Mouse (Mus musculus) cerebellum, adult 2 months (tissue): Measurements from ENCODE around the gene Spty2d1. TPM values are rescaled to one million over a fixed set of nuclear protein-coding genes. Genes with fewer than 3 reads are reported as not detected.

Experiments
- DNase-seq, 2 experiments: peaks; one replicate each; pipeline ENCODE4 v3.0.0; 2021
- H3K27ac ChIP-seq: fragments of 200-500 bp; 2 replicates; pipeline ENCODE4 v1.5.1; 2012; ENCODE audit warnings: low read length, control low read depth, inconsistent platforms; ENCODE audit not compliant: insufficient read depth
- H3K27me3 ChIP-seq: fragments of 200-500 bp; 2 replicates; pipeline ENCODE4 v1.6.1; 2012; ENCODE audit warnings: inconsistent platforms, mild to moderate bottlenecking, low read length, moderate library complexity; ENCODE audit not compliant: control insufficient read depth, insufficient read depth
- H3K4me1 ChIP-seq: fragments of 200-500 bp; 2 replicates; pipeline ENCODE4 v1.6.1; 2011; ENCODE audit warnings: low read length; ENCODE audit not compliant: control insufficient read depth, insufficient read depth
- H3K4me3 ChIP-seq: fragments of 200-500 bp; replicated peaks from 2 replicates; pipeline ENCODE3; 2011; ENCODE audit warnings: mild to moderate bottlenecking, low read depth, low read length, control low read depth; ENCODE audit not compliant: insufficient read depth
- CTCF ChIP-seq: fragments of 200-500 bp; IDR thresholded peaks from 2 replicates; pipeline ENCODE4 v1.5.1; 2011; ENCODE audit warnings: low read depth, mild to moderate bottlenecking, control low read depth, low read length, moderate library complexity, borderline replicate concordance; ENCODE audit not compliant: insufficient read depth
- POLR2A ChIP-seq: fragments of 200-500 bp; IDR thresholded peaks from 2 replicates; pipeline ENCODE4 v1.6.1; 2011; ENCODE audit warnings: low read length, control low read depth, borderline replicate concordance; ENCODE audit not compliant: insufficient read depth
- WGBS: fragments of 180-500 bp; shearing (Covaris S2); methylation state at CpG from one replicate; pipeline ENCODE4 v1.1.7; 2018; 5-methylcytosine and 5-hydroxymethylcytosine counted together
- polyA plus RNA-seq: library from polyadenylated mRNA; depleted of rRNA; stranded (reverse); fragments of >200 nt; gene quantifications from 2 replicates; pipeline ENCODE4 v1.2.3, GENCODE M21; 2012

Spty2d1 gene
- polyA plus RNA-seq, 1 experiment = 11.2 TPM

DNA sequence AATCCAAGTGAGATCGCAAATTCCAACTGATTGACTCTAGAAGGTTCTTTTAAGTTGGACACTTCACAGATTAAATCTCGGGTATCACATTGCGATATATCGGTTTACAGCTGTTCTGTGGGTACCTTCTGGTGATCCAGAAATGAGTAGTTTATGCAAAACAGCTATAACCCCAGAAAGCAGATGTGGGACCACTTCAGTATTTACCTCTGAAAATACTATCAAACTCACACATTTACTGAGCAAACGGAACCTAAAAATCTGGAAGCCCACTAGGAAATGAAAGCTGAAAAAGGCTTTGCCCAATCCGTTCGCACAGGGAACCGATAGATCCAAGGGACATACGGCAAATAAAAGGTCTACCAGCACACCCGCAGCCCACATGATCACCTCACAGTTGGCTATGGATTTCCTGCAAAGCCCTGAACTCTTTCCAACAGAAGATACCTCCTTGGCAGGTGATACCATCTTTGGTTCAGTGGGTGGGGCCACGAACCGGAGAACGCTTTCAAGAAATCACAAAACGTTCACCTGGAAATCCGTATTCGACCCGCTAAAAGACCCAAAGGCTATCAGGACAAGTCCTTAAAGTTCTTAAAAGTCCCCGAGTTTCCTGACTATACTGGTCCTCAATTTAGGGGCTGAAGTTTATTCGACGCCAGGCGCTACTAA, 966 bp downstream of the Spty2d1 start:
- peak; percentile 35 to 51 for DNase-seq
- TF ChIP-seq POLR2A (no peak), CTCF (no peak)
- H3K27ac ChIP-seq = peak overlapping the region; percentile 70; the same call in 1 of the 2 replicates
- H3K4me3 ChIP-seq = peak overlapping the region; percentile 86
- peaks cover 5% of the 10 kb centered on the region for H3K4me1 ChIP-seq
- H3K27me3 ChIP-seq = no peaks in the 10 kb centered on the region
- WGBS = 6% methylated on average over 21 of the region's 21 CpGs

DNA sequence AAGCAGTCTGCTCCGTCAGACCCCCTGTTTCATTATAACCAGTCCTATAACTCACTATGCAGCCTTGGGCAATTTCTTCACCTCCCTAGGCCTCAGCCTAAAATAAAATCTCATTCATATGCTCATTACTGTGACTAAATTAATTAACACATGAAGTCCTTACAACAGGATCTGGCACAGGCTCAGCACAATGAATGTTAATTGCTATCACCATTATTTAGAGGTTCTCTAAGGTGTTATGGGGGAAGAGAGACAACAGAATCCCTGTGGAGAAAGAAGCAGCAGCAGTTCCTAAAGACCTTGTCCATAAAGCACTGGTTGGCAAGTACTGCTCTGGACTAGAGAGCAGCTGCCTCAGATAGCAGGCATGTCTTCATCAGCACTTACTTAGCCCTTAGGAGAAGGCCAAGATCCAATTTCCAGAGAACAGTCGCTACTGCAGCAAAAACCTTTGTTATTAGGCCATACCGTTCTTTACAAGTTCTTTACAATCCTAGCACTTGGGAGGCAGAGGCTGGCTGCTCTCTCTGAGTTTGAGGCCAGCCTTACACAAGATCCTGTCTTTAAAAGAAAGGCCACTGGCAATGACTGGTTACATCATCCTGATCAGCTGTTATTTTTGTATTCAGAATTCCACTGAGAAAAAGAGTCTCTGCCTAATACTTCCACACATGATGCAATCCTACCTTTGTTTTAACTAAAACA, 4.6 kb downstream of the Spty2d1 start:
- no peak overlapping the region for H3K4me3 ChIP-seq
- no peaks in the 10 kb centered on the region for H3K27me3 ChIP-seq
- no peak overlapping the region for H3K27ac ChIP-seq
- WGBS = 27% methylated on average over 3 of the region's 3 CpGs
- no peak for DNase-seq
- TF ChIP-seq POLR2A (no peak), CTCF (no peak)
- H3K4me1 ChIP-seq = peaks cover 11% of the 10 kb centered on the region

GRCm38 (mm10) chr7:47001900-47002275, 6.3 kb downstream of the Spty2d1 start:
- H3K27me3 ChIP-seq = no peaks in the 10 kb centered on the region
- DNase-seq = no peak
- H3K27ac ChIP-seq = no peak overlapping the region
- 53% methylated on average over 4 of the region's 4 CpGs for WGBS
- peaks cover 28% of the 10 kb centered on the region for H3K4me1 ChIP-seq
- H3K4me3 ChIP-seq = no peak overlapping the region
- TF ChIP-seq CTCF (no peak), POLR2A (no peak)

DNA sequence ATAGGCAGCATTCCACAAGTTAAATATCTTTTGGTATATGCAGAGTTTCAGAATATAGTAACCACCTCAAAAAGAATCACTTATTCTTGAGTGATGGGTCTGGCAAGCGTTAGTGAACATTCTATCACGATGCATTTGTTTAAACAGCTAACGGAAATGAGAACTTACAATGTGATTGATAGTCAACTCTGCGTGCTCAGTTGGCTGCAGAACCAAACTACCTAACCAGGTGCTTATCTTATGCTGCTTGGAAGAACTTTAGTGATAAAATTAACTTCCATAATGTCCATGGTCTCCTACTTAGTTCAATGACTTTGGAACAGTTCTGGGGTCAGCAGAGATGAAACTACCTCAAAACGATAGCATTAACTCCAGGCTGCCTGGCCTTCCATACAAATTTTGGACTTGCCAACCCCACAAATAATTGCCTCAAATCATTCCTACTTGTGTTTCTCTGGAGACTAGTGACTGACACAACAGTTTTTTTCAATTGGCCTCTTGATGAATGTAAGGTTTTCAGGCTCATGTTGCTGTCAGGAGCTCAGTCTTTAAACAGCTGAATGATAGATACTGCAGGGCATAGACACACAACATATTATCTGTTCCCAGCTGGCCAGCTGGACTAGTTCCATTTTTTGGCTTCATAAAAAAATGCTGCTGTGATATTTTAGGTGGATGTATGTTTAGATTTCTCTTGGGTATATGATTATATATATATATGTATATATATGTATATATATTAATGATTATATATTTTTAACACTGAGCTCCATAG, 6.9 kb downstream of the Spty2d1 start:
- H3K4me1 ChIP-seq = peaks cover 30% of the 10 kb centered on the region
- TF ChIP-seq POLR2A (no peak), CTCF (no peak)
- 59% methylated on average over 5 of the region's 5 CpGs for WGBS
- no peak overlapping the region for H3K27ac ChIP-seq
- H3K4me3 ChIP-seq = no peak overlapping the region
- no peaks in the 10 kb centered on the region for H3K27me3 ChIP-seq
- DNase-seq = no peak

GRCm38 (mm10) chr7:47000644-47000983, 7.6 kb downstream of the Spty2d1 start:
- Histone ChIP-seq H3K27me3 (no peaks in the 10 kb centered on the region), H3K4me1 (peaks cover 29% of the 10 kb centered on the region), H3K27ac (no peak overlapping the region), H3K4me3 (no peak overlapping the region)
- no peak for DNase-seq
- TF ChIP-seq CTCF (no peak), POLR2A (no peak)
- 30% methylated on average over 3 of the region's 3 CpGs for WGBS

GRCm38 (mm10) chr7:46999983-47000643, 8.1 kb downstream of the Spty2d1 start:
- Histone ChIP-seq H3K4me3 (no peak overlapping the region), H3K27ac (no peak overlapping the region), H3K4me1 (peaks cover 27% of the 10 kb centered on the region), H3K27me3 (no peaks in the 10 kb centered on the region)
- 86% methylated on average over 8 of the region's 8 CpGs for WGBS
- no peak for DNase-seq
- no peak for TF ChIP-seq CTCF
- no peak for TF ChIP-seq POLR2A

DNA sequence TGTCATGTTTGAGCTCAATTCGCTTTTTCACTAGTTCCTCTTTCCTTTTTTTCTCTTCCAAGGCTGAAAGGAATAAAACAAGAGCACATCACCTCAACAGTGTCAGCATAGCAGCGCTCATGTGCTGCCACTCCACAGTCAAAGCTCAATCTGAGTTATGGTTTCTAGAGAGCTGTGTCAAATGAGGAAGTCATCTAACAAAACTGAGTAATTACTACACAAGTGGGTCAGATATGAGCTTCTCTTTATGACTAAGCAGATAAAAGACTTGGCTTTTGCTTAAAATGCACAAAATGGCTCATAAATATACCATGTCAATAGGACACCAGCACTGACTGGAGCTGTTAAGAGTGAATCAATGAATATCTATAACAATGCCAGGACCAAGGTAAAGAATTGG, 9.3 kb downstream of the Spty2d1 start:
- H3K27me3 ChIP-seq = no peaks in the 10 kb centered on the region
- peaks cover 27% of the 10 kb centered on the region for H3K4me1 ChIP-seq
- no peak for DNase-seq
- WGBS = 91% methylated on average over 2 of the region's 2 CpGs
- TF ChIP-seq POLR2A (no peak), CTCF (no peak)
- H3K27ac ChIP-seq = no peak overlapping the region
- H3K4me3 ChIP-seq = no peak overlapping the region
